Mouse (Mus musculus) embryonic facial prominence, embryonic 11.5 days (tissue): Measurements from ENCODE around the gene Lst1. TPM values are rescaled to one million over a fixed set of nuclear protein-coding genes. Genes with fewer than 3 reads are reported as not detected.

Source experiments
- ATAC-seq: fragments of 200-750 bp; cut with Nextera tagmentation; replicated peaks from 2 replicates; pipeline ENCODE4 v1.8.0; 2017; ENCODE audit warnings: low read depth; ENCODE audit not compliant: insufficient number of reproducible peaks, low FRiP score, low TSS enrichment
- DNase-seq: peaks from one replicate; pipeline ENCODE4 v3.0.0-alpha.2; 2015; ENCODE audit warnings: low spot score
- H3K27ac ChIP-seq: fragments of 300-500 bp; sonication (generic); replicated peaks from 2 replicates; pipeline ENCODE4 v1.5.1; 2014; ENCODE audit warnings: mild to moderate bottlenecking, low read depth, low read length, control low read depth
- H3K27me3 ChIP-seq: fragments of 300-500 bp; sonication (generic); 2 replicates; pipeline ENCODE4 v1.6.1; 2014; ENCODE audit warnings: mild to moderate bottlenecking, low read length, moderate library complexity, mixed read lengths; ENCODE audit not compliant: control insufficient read depth, insufficient read depth
- H3K36me3 ChIP-seq: fragments of 300-500 bp; sonication (generic); replicated peaks from 2 replicates; pipeline ENCODE4 v1.6.1; 2014; ENCODE audit warnings: low read depth, mild to moderate bottlenecking, low read length, moderate library complexity, mixed read lengths; ENCODE audit not compliant: control insufficient read depth, insufficient read depth
- H3K4me1 ChIP-seq: fragments of 300-500 bp; sonication (generic); 2 replicates; pipeline ENCODE4 v1.6.1; 2014; ENCODE audit warnings: low read length, mixed read lengths; ENCODE audit not compliant: control insufficient read depth, insufficient read depth
- H3K4me2 ChIP-seq: fragments of 300-500 bp; sonication (generic); 2 replicates; pipeline ENCODE4 v1.6.1; 2014; ENCODE audit warnings: low read depth, mild to moderate bottlenecking, control low read depth, low read length, moderate library complexity
- H3K4me3 ChIP-seq: fragments of 300-500 bp; sonication (generic); 2 replicates; pipeline ENCODE4 v1.5.1; 2014; ENCODE audit warnings: low read depth, low read length, control low read depth
- H3K9ac ChIP-seq: fragments of 300-500 bp; sonication (generic); replicated peaks from 2 replicates; pipeline ENCODE4 v1.6.1; 2014; ENCODE audit warnings: mild to moderate bottlenecking, control low read depth, low read length
- H3K9me3 ChIP-seq: fragments of 300-500 bp; sonication (generic); replicated peaks from 2 replicates; pipeline ENCODE4 v1.6.1; 2016; ENCODE audit warnings: mild to moderate bottlenecking, low read length, inconsistent platforms, mixed read lengths; ENCODE audit not compliant: control insufficient read depth
- WGBS: fragments of 180-500 bp; shearing (Covaris S2); extraction: QIAGEN DNeasy Blood & Tissue Kit; methylation state at CpG from one replicate; pipeline ENCODE4 v1.1.7; 2014; 5-methylcytosine and 5-hydroxymethylcytosine counted together
- polyA plus RNA-seq: library from polyadenylated mRNA; unstranded; fragments of >200 nt; fragmentation: Nextera tagmentation; extraction: Ambion mirVana; gene quantifications from 2 replicates; pipeline ENCODE4 v1.2.1, GENCODE M21; 2014

Lst1 gene
- polyA plus RNA-seq, 1 experiment from 2014 or later = 3.8 TPM

- WGBS = 79% methylated on average over 28 of the region's 28 CpGs
- Histone ChIP-seq H3K9me3 (no peaks in the 10 kb centered on the region), H3K27me3 (no peaks in the 10 kb centered on the region), H3K4me3 (no peak within 1 kb of the TSS), H3K27ac (no peak within 1 kb of the TSS), H3K9ac (no peak within 1 kb of the TSS), H3K4me2 (no peak within 1 kb of the TSS), H3K4me1 (no peaks in the 10 kb centered on the region), H3K36me3 (peaks cover 4% of the 10 kb centered on the region; the same call in 1 of the 2 replicates)
- ATAC-seq (no peak), DNase-seq (no peak)
These were observed 32.1 kb upstream of the Lst1 start, which contains the start of gene Gm16181 for GRCm38 (mm10) chr17:35220156-35220952. Gene Gm16181 (plus strand): TSS chr17:35220834.

- Histone ChIP-seq H3K4me2 (no peak overlapping the region), H3K9ac (no peak overlapping the region), H3K27ac (no peak overlapping the region), H3K9me3 (no peaks in the 10 kb centered on the region), H3K27me3 (no peaks in the 10 kb centered on the region), H3K36me3 (no peaks in the 10 kb centered on the region), H3K4me3 (no peak overlapping the region), H3K4me1 (no peaks in the 10 kb centered on the region)
- no peak for ATAC-seq
- no peak for DNase-seq
- 84% methylated on average over 6 of the region's 6 CpGs for WGBS
These were observed 31.4 kb upstream of the Lst1 start for GRCm38 (mm10) chr17:35219601-35220041.

GRCm38 (mm10) chr17:35218516-35219193 is 30.4 kb upstream of the Lst1 start:
- no peak for ATAC-seq
- Histone ChIP-seq H3K9ac (no peak overlapping the region), H3K36me3 (no peaks in the 10 kb centered on the region), H3K4me1 (no peaks in the 10 kb centered on the region), H3K27ac (no peak overlapping the region), H3K4me2 (no peak overlapping the region), H3K9me3 (no peaks in the 10 kb centered on the region), H3K4me3 (no peak overlapping the region), H3K27me3 (no peaks in the 10 kb centered on the region)
- WGBS = 83% methylated on average over 18 of the region's 18 CpGs
- no peak for DNase-seq

- 92% methylated on average over 5 of the region's 5 CpGs for WGBS
- DNase-seq (no peak), ATAC-seq (no peak)
- no peaks in the 10 kb centered on the region for H3K4me1 ChIP-seq
- no peaks in the 10 kb centered on the region for H3K27me3 ChIP-seq
- no peaks in the 10 kb centered on the region for H3K9me3 ChIP-seq
- H3K4me3 ChIP-seq = no peak overlapping the region
- H3K4me2 ChIP-seq = no peak overlapping the region
- no peak overlapping the region for H3K27ac ChIP-seq
- no peak overlapping the region for H3K9ac ChIP-seq
- no peaks in the 10 kb centered on the region for H3K36me3 ChIP-seq
These were observed 24.8 kb upstream of the Lst1 start for GRCm38 (mm10) chr17:35213071-35213470.

GRCm38 (mm10) chr17:35210593-35210992 is 22.4 kb upstream of the Lst1 start:
- Histone ChIP-seq H3K4me3 (no peak overlapping the region), H3K9ac (no peak overlapping the region), H3K27me3 (no peaks in the 10 kb centered on the region), H3K27ac (no peak overlapping the region), H3K36me3 (no peaks in the 10 kb centered on the region), H3K9me3 (no peaks in the 10 kb centered on the region), H3K4me1 (no peaks in the 10 kb centered on the region), H3K4me2 (no peak overlapping the region)
- no peak for ATAC-seq
- 75% methylated on average over 3 of the region's 3 CpGs for WGBS
- no peak for DNase-seq

GRCm38 (mm10) chr17:35209785-35210535 is 21.7 kb upstream of the Lst1 start:
- no peak overlapping the region for H3K27ac ChIP-seq
- H3K4me2 ChIP-seq = no peak overlapping the region
- H3K4me3 ChIP-seq = no peak overlapping the region
- H3K36me3 ChIP-seq = no peaks in the 10 kb centered on the region
- DNase-seq = no peak
- H3K9me3 ChIP-seq = no peaks in the 10 kb centered on the region
- 77% methylated on average over 12 of the region's 12 CpGs for WGBS
- H3K9ac ChIP-seq = no peak overlapping the region
- H3K4me1 ChIP-seq = no peaks in the 10 kb centered on the region
- peaks cover 1% of the 10 kb centered on the region; the same call in 1 of the 2 replicates for H3K27me3 ChIP-seq
- no peak for ATAC-seq

GRCm38 (mm10) chr17:35205380-35205769 is 17.1 kb upstream of the Lst1 start:
- Histone ChIP-seq H3K4me2 (no peak overlapping the region), H3K27ac (no peak overlapping the region), H3K36me3 (no peaks in the 10 kb centered on the region), H3K9ac (no peak overlapping the region), H3K4me3 (no peak overlapping the region), H3K27me3 (peaks cover 8% of the 10 kb centered on the region), H3K4me1 (no peaks in the 10 kb centered on the region), H3K9me3 (no peaks in the 10 kb centered on the region)
- 49% methylated on average over 10 of the region's 10 CpGs for WGBS
- no peak for DNase-seq
- ATAC-seq = no peak
